Mouse (Mus musculus) MEL-GATA-1-ER (cell line): Measurements from ENCODE around the gene Rad23a.

ENCODE experiments used
- DNase-seq: peaks from one replicate; pipeline ENCODE4 v3.0.0-alpha.2; 2012; ENCODE audit warnings: low read depth; ENCODE audit errors: extremely low read depth

Gene Rad23a

GRCm38 (mm10) chr8:84788896-84789295 is 51.6 kb downstream of the Rad23a start:
- DNase-seq = no peak

- DNase-seq = no peak
Observed at GRCm38 (mm10) chr8:84787523-84788302, 52.8 kb downstream of the Rad23a start.

GRCm38 (mm10) chr8:84786801-84787467 is 53.5 kb downstream of the Rad23a start:
- DNase-seq = no peak

GRCm38 (mm10) chr8:84785756-84786677 is 54.4 kb downstream of the Rad23a start:
- DNase-seq = no peak

- DNase-seq = no peak
Observed at GRCm38 (mm10) chr8:84785506-84785755, 55.0 kb downstream of the Rad23a start.

GRCm38 (mm10) chr8:84784681-84785505 is 55.6 kb downstream of the Rad23a start:
- no peak for DNase-seq
